Mouse (Mus musculus) hindbrain, embryonic 13.5 days (tissue): ENCODE results near the gene 1700011M02Rik. TPM values are rescaled to one million over a fixed set of nuclear protein-coding genes. Genes with fewer than 3 reads are reported as not detected.
A peak's percentile ranks its signal among the peaks of the same experiment; 100 is the strongest.
"Not testable (repeated sequence)": the region's sequence is repeated elsewhere in the genome, so short reads cannot be mapped to it uniquely, and the experiment has no call there.

Experiments
- ATAC-seq: fragments of 200-750 bp; cut with Nextera tagmentation; 2 replicates; pipeline ENCODE4 v1.8.0; 2017; ENCODE audit warnings: moderate TSS enrichment; ENCODE audit not compliant: low FRiP score
- H3K27ac ChIP-seq: fragments of 300-500 bp; sonication (generic); 2 replicates; pipeline ENCODE4 v1.5.1; 2015; ENCODE audit warnings: inconsistent platforms, mild to moderate bottlenecking, moderate library complexity
- H3K27me3 ChIP-seq: fragments of 300-500 bp; sonication (generic); 2 replicates; pipeline ENCODE4 v1.6.1; 2015; ENCODE audit warnings: mild to moderate bottlenecking, inconsistent platforms
- H3K36me3 ChIP-seq: fragments of 300-500 bp; sonication (generic); 2 replicates; pipeline ENCODE4 v1.6.1; 2015; ENCODE audit warnings: mild to moderate bottlenecking, inconsistent platforms
- H3K4me1 ChIP-seq: fragments of 300-500 bp; sonication (generic); replicated peaks from 2 replicates; pipeline ENCODE4 v1.6.1; 2015; ENCODE audit warnings: inconsistent platforms
- H3K4me2 ChIP-seq: fragments of 300-500 bp; sonication (generic); 2 replicates; pipeline ENCODE4 v1.6.1; 2015; ENCODE audit warnings: inconsistent platforms, mild to moderate bottlenecking, moderate library complexity
- H3K4me3 ChIP-seq: fragments of 300-500 bp; sonication (generic); 2 replicates; pipeline ENCODE4 v1.5.1; 2015; ENCODE audit warnings: mild to moderate bottlenecking, inconsistent platforms
- H3K9ac ChIP-seq: fragments of 300-500 bp; sonication (generic); 2 replicates; pipeline ENCODE4 v1.6.1; 2015; ENCODE audit warnings: mild to moderate bottlenecking, inconsistent platforms
- H3K9me3 ChIP-seq: fragments of 300-500 bp; sonication (generic); 2 replicates; pipeline ENCODE4 v1.6.1; 2016; ENCODE audit warnings: inconsistent platforms
- WGBS: fragments of 180-500 bp; shearing (Covaris S2); methylation state at CpG from one replicate; pipeline ENCODE4 v1.1.7; 2015; 5-methylcytosine and 5-hydroxymethylcytosine counted together
- polyA plus RNA-seq: library from polyadenylated mRNA; unstranded; fragments of >200 nt; fragmentation: Nextera tagmentation; extraction: Ambion mirVana; gene quantifications from 2 replicates; pipeline ENCODE4 v1.2.1, GENCODE M21; 2015

The 1700011M02Rik gene
- polyA plus RNA-seq, result not detected in 2 replicates

DNA sequence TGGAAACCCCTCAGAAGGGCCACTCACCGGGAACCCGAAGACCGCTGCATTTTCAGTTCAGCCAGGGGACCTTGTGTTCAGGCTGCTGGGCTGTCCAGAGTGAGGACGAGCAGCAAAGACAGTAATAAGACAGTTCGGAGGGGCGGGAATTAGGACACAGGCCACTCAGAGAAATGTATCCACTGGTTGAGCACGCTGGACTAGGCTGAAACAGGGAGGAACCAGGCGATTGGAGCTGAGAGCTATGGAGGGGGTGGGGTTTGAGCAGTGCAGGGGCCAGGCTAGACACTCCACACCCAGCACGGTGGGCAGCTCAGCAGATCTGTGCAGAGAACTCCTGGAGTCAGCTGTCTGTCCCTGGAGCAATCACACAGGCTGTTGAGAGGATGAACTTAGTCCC, at the start of gene 1700011M02Rik, which contains the start of gene Dmrtc1a:
1700011M02Rik (plus strand) TSS at position 319 of the 400 bp plus-strand sequence.
Dmrtc1a (minus strand) TSS at position 101 of the 400 bp plus-strand sequence.
- peaks cover 26% of the 10 kb centered on the region; the same call in 1 of the 2 replicates for H3K27me3 ChIP-seq
- H3K4me3 ChIP-seq, H3K36me3 ChIP-seq, H3K27ac ChIP-seq, H3K9ac ChIP-seq, ATAC-seq, H3K4me1 ChIP-seq, H3K9me3 ChIP-seq, H3K4me2 ChIP-seq: not testable (repeated sequence)
- WGBS, result 81% methylated on average over 9 of the region's 9 CpGs

DNA sequence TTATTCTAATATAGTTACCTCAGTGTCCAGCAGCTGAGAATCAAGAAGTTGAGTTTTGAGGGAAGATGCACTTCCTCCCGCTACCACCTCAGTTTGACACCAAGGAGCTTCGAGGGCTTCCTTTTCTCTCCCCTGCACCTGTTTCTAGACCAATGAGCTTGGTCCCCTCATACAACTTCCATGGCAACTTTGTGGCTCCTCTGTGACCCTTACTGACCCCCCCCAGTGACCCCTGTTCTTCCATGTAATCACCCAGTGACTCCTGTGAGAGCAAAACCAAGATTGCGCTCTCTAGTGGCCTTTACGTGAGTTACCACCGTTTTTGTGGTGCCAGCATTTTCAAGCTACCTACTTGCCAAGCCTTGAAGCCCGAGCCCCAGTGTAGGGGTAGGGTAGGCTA, 40.8 kb upstream of the 1700011M02Rik start, which contains the start of gene 1700031F05Rik:
1700031F05Rik (minus strand) TSS at position 101 of the 400 bp plus-strand sequence.
- no peak within 1 kb of the TSS for H3K27ac ChIP-seq
- no peaks in the 10 kb centered on the region for H3K36me3 ChIP-seq
- H3K9ac ChIP-seq, result no peak within 1 kb of the TSS
- H3K4me2 ChIP-seq, result no peak within 1 kb of the TSS
- no peaks in the 10 kb centered on the region for H3K4me1 ChIP-seq
- H3K9me3 ChIP-seq, result no peaks in the 10 kb centered on the region
- ATAC-seq, result no peak
- no peak within 1 kb of the TSS for H3K4me3 ChIP-seq
- 89% methylated on average over 6 of the region's 6 CpGs for WGBS
- H3K27me3 ChIP-seq, result 0 out of 2 replicates have a peak, but pooled peaks cover 3% of the 10 kb centered on the region

DNA sequence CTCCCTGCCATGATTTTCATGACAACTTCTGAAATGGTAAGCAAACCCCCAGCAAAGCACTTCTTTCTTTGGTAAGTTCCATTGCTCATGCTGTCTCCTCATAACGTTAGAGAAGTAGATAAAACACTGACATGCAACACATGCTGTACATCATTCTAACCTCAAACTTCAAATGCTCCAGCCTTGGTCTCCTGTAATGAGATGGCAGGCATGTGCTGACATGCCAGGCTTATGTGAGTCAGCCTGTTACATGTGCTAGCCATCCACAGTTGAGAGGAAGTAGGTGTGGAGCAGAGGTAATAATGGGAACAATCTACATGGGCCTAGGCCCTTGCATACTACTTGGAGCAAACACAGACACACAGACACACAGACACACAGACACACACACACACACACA, 6.1 kb downstream of the 1700011M02Rik start:
- not testable (repeated sequence) for H3K4me3 ChIP-seq, ATAC-seq, H3K36me3 ChIP-seq, H3K4me1 ChIP-seq, H3K27ac ChIP-seq, H3K4me2 ChIP-seq, H3K9ac ChIP-seq, H3K9me3 ChIP-seq
- WGBS, result 76% methylated on average over 1 of the region's 1 CpGs
- 0 out of 2 replicates have a peak, but pooled peaks cover 10% of the 10 kb centered on the region for H3K27me3 ChIP-seq

DNA sequence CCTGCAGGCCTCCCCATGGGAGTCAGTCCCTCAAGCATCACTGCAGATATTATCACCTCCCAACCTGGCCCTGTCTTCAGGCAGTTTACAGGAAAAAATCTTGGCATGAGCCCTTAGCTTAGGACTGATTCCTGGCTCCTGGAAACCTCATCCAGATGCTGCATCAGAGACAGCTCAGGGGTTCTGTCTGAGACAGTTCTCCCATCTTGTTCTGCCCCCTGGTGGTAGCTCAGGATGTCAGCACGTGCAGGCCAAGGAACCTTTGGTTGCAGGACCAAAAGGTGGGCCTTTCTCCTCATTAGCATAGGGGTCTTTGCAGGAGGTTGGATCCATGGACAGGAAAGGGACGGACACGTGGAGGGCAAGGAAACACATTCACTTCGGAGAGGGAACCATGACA, 18.0 kb downstream of the 1700011M02Rik start:
- 25% methylated on average over 4 of the region's 4 CpGs for WGBS
- H3K27ac ChIP-seq, H3K4me3 ChIP-seq, H3K9ac ChIP-seq, H3K4me2 ChIP-seq, H3K36me3 ChIP-seq, H3K9me3 ChIP-seq, H3K4me1 ChIP-seq: not testable (repeated sequence)
- H3K27me3 ChIP-seq, result peaks cover 12% of the 10 kb centered on the region; the same call in 1 of the 2 replicates
- peak; percentile 66; the same call in 1 of the 2 replicates for ATAC-seq

DNA sequence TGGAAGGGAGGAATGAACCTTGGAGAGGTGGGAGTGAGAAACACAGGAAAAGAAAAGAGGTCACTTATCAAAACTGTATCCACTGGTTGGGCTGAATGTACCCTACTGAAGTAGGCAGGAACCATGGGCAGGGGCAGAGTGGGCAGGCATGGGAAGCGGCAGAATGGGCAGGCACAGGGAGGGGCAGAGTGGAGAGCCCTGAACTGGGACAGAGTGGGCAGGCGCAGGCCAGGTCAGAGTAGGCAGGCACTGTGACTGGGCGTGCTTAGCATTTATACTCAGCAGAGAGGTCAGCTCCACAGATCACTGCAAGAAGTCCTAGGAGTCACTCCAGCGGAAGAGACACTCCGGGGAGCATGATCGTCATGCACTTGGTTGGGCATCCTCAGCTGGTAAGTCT, 19.4 kb downstream of the 1700011M02Rik start, which contains the start of gene 1700018G05Rik:
1700018G05Rik (plus strand) TSS at position 301 of the 400 bp plus-strand sequence.
- not testable (repeated sequence) for H3K27ac ChIP-seq, H3K4me2 ChIP-seq, H3K9me3 ChIP-seq, H3K4me3 ChIP-seq, H3K36me3 ChIP-seq, ATAC-seq, H3K9ac ChIP-seq, H3K4me1 ChIP-seq
- 94% methylated on average over 6 of the region's 6 CpGs for WGBS
- H3K27me3 ChIP-seq, result peaks cover 11% of the 10 kb centered on the region

DNA sequence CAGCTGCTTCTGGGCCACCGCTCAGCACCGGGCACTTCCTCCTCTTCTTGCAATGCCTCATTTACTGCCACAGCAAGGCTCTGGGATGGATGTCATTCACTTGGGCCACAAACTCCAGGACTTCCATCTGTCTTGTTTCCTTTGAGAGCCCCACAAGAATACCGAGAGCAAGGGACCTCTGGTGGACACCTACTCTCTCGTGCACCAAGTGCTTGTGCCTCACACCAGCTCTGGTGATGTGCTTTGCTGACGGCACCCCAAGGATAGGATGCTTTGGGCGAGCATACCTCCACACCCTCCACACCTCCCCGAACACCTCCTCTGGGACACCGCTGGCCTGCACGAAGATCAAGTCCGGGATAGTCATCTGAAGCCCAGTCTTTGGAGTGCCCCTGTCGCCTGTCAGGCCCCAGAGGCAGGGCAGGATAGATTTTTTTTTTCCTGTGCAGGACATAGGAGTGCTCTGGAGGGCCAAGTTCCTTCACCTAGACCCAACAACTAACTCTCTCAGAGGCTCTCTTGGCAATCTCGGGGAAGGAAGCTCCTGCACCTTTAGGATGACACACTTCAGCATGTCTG, 24.4 kb downstream of the 1700011M02Rik start:
- peak overlapping the region; percentile 61 for H3K4me2 ChIP-seq
- H3K27ac ChIP-seq, result no peak overlapping the region
- H3K36me3 ChIP-seq, result no peaks in the 10 kb centered on the region
- H3K27me3 ChIP-seq, result peaks cover 35% of the 10 kb centered on the region
- 47% methylated on average over 12 of the region's 12 CpGs for WGBS
- H3K9ac ChIP-seq, result peak overlapping the region; percentile 81
- ATAC-seq, result 0 out of 2 replicates have a peak, but pooled peaks have one; percentile 33
- H3K4me3 ChIP-seq, result peak overlapping the region; percentile 55
- H3K4me1 ChIP-seq, result peaks cover 6% of the 10 kb centered on the region; the same call in 1 of the 2 replicates
- no peaks in the 10 kb centered on the region for H3K9me3 ChIP-seq

DNA sequence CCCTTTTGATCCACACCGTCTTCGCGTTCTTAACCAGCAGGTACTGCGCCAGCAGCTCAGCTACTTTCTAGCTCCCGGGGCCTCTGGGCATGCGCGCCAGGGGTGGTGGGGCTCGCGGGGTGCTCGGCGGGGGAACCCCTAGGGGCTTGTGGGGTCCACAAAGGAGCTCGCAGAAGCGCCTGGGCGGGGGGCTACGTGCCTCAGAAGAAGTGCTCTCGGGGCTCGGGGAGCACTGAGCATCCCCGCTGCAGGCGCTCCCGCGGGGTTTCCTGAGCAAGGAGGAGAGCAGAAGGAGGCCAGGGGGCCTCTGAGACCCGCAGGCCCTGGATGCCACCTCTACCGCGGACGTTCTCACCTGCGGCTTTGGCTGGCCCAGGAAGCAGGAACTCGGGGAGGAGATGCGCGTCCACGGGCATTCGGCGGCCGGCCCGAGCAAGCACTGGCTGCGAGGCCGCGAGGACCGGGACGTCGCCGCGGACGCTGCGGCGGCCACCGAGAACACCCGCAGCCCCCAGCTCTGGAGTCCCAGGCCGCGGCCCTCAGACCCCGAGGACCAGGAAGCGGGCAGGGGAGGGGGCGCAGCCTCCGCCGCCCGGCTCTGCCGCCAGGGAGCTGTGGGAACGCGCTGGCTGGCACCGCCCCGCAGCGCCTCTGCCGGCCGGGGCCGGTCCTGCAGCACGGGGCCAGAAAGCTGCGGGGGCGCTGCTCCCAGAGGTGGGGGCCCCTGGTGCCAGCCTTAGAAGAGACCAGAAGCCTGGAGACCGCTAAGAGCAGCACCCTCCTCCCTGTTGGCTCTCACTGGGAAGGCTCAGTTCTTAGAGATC, 25.1 kb downstream of the 1700011M02Rik start:
- Histone ChIP-seq H3K4me3 (peak overlapping the region; percentile 55), H3K27ac (0 out of 2 replicates have a peak overlapping the region, but pooled peaks have one; percentile 40), H3K9ac (peak overlapping the region; percentile 81), H3K27me3 (peaks cover 30% of the 10 kb centered on the region), H3K36me3 (no peaks in the 10 kb centered on the region), H3K4me1 (peaks cover 6% of the 10 kb centered on the region; the same call in 1 of the 2 replicates), H3K9me3 (no peaks in the 10 kb centered on the region), H3K4me2 (peak overlapping the region; percentile 61)
- WGBS, result 20% methylated on average over 64 of the region's 68 CpGs
- ATAC-seq, result peak; percentile 79

DNA sequence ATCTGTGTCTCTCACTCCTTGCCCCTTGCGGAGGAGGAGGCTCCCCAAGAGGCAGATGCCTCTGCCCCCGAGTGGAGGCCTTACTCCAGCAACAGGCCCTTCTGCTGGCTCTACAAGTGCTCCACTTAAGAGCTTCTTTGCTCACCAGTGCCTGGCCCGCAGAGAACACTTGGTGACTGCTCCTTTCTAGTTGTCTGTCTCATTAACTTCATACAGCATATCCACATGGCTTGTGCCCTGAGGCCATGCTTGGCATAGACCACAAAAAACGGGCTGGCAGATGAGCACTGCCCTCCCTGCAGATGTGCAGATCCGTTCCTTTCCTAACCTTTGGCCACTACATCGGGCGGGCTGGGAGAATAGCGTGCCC, 25.7 kb downstream of the 1700011M02Rik start:
- peak overlapping the region; percentile 61 for H3K4me2 ChIP-seq
- ATAC-seq, result no peak
- peaks cover 32% of the 10 kb centered on the region for H3K27me3 ChIP-seq
- no peaks in the 10 kb centered on the region for H3K36me3 ChIP-seq
- H3K9ac ChIP-seq, result peak overlapping the region; percentile 81; the same call in 1 of the 2 replicates
- peak overlapping the region; percentile 55 for H3K4me3 ChIP-seq
- 58% methylated on average over 8 of the region's 8 CpGs for WGBS
- H3K27ac ChIP-seq, result no peak overlapping the region
- H3K4me1 ChIP-seq, result peaks cover 6% of the 10 kb centered on the region; the same call in 1 of the 2 replicates
- H3K9me3 ChIP-seq, result no peaks in the 10 kb centered on the region

DNA sequence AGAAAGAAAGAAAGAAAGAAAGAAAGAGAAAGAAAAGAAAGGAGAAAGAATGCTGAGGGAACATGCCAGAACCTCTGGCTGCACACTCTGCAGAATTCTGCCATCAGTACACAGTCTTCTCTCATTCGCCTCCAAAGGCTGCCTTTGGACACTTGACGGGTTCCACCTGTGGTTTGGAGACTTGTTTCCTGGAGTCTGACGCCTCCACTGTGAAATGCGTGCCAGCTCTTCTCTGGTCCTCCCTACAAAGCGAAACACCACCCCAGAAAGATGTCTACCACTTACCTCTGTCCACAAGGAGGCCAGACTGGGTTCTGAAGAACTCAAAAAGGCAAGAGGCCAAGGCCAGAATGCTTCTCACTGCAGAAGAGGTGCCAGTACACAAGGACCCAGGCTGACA, 28.0 kb downstream of the 1700011M02Rik start:
- Histone ChIP-seq H3K9ac (no peak overlapping the region), H3K4me1 (peaks cover 6% of the 10 kb centered on the region; the same call in 1 of the 2 replicates), H3K9me3 (no peaks in the 10 kb centered on the region), H3K36me3 (no peaks in the 10 kb centered on the region), H3K27me3 (peaks cover 33% of the 10 kb centered on the region), H3K27ac (no peak overlapping the region), H3K4me2 (no peak overlapping the region), H3K4me3 (no peak overlapping the region)
- ATAC-seq, result no peak
- WGBS, result 82% methylated on average over 5 of the region's 5 CpGs

DNA sequence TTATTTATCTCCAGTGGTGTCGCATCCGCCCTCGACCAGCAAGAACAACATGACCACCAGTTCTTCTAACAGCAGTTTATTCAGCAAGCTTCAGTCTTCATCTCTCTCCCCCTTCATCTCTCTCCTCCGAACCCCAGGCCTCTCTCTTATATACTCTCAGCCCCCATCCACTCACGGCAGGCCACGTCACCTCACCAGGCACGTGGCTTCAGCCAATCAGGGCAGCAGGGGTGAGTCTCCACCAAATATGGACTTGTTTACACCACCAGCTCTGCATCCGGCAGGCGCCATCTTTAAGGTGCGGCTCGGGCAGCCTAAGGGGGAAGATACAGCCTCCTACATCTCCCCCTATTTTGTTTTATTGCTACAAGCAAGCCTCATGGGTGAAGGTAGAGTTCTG, 41.4 kb downstream of the 1700011M02Rik start:
- ATAC-seq, H3K4me1 ChIP-seq, H3K36me3 ChIP-seq, H3K9me3 ChIP-seq, H3K4me3 ChIP-seq, H3K9ac ChIP-seq, H3K27ac ChIP-seq, H3K4me2 ChIP-seq: not testable (repeated sequence)
- peaks cover 19% of the 10 kb centered on the region for H3K27me3 ChIP-seq
- 91% methylated on average over 11 of the region's 11 CpGs for WGBS

DNA sequence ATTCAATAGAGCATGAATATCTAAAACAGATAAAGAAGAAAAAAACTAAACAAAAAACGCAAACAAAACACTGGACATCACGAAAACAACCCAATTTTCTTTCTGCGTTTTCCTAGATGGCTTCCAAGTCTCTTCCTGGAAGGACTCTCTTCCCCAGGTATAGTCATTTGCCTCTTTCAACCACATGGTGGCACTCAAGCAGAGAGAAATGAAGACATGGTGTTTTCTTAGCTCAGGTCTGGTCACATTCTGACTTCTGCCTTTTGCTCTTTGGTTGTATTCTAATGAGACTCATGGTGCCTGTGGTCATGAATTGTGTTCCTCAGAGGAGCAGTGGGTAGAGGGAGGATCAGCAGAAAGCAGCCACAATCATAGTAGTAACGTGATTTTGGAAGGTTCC, 50.2 kb downstream of the 1700011M02Rik start:
- Histone ChIP-seq H3K9me3 (no peaks in the 10 kb centered on the region), H3K4me1 (no peaks in the 10 kb centered on the region), H3K9ac (no peak overlapping the region), H3K27me3 (peaks cover 13% of the 10 kb centered on the region), H3K4me2 (no peak overlapping the region), H3K4me3 (no peak overlapping the region), H3K27ac (no peak overlapping the region), H3K36me3 (no peaks in the 10 kb centered on the region)
- no peak for ATAC-seq
- 40% methylated on average over 4 of the region's 4 CpGs for WGBS
